In the genomic region with DNA sequence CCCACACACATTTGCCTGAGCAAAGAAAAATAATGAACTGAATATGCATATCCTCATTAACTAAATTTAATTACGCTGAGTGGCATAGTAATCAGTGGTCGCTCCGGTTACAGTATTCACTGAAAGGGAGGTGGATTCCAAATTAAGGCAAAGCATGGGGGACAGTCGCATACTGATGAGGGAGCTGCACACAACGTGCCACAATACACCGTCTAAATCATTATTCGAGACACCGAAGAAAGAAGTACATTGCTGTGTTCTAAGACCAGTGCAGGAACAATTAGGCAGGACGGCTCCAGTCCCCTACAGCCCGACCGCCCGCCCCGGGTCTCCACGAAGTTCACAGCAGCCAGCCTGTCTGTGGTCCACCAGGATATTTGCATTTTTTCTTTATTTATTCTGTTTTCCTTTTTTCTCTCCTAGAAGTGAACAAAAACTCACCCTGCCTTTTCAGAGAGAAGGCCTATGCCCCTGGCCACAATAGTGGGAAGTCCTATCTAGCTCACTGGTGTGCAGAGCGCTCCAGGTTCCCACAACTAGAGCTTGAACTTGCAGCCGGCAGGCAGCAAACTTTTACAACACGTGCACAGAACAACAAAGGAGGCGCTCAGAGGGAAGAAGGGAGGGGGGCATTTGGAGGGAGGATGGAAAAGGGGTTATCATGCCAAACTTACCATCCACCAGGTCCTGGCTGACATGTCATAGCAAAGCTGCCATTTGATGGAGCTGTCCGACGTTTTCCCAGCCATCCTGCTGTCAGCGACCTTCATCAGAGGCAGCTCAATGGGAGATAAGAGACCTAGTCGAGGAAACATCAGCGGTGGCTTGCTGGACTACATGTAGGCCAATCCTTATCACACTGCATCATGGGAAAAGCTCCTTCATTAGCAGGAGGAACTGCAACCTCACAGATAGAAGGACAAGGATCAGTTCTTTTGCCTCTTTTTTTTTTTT, we compare ENCODE assay signal across 8 mouse cellular contexts. TPM values are rescaled to one million over a fixed set of nuclear protein-coding genes. Genes with fewer than 3 reads are reported as not detected.
A peak's percentile ranks its signal among the peaks of the same experiment; 100 is the strongest.
DNase-seq lines count a peak whose midpoint lies in the region; ATAC-seq and TF ChIP-seq lines count a peak whose summit lies in the region.

Gene Nfib, minus strand, starts transcription at position 910 of the 954 bp plus-strand sequence.

- peak; percentile 46 for ATAC-seq in embryonic facial prominence, embryonic 11.5 days (replicated peaks; ENCODE audit: insufficient number of reproducible peaks, low FRiP score, low TSS enrichment, low read depth)
- no peak for ATAC-seq in liver, embryonic 12.5 days

- 71% methylated on average over 23 of the region's 23 CpGs for WGBS in lung, adult 2 months
- WGBS in embryonic facial prominence, embryonic 11.5 days: 59% methylated on average over 23 of the region's 23 CpGs
- 52% methylated on average over 23 of the region's 23 CpGs for WGBS in heart, embryonic 10.5 days
- 57% methylated on average over 23 of the region's 23 CpGs for WGBS in liver, embryonic 12.5 days (ENCODE audit: insufficient replicate concordance)

- TF ChIP-seq CTCF in lung, adult 2 months (IDR thresholded peaks at IDR 0.05; ENCODE audit: insufficient read depth, low read length): no peak

- DNase-seq in lung, adult 2 months: no peak
- DNase-seq in lung, postnatal 4 days: no peak
- DNase-seq in embryonic facial prominence, embryonic 11.5 days (ENCODE audit: low spot score): no peak
- DNase-seq in heart, embryonic 10.5 days (ENCODE audit: low spot score): peak; percentile 85
- no peak for DNase-seq in layer of hippocampus, postnatal 36 days
- DNase-seq in retina, postnatal 7 days (ENCODE audit: low read depth, low spot score): peak; percentile 14
- DNase-seq in urinary bladder, postnatal 25 days (ENCODE audit: low spot score): no peak

- no peak within 1 kb of the TSS for H3K4me3 ChIP-seq in lung, adult 2 months (replicated peaks; ENCODE audit: extremely low read depth, low read depth, low read length)
- no peak within 1 kb of the TSS; the same call in 1 of the 2 replicates for H3K4me3 ChIP-seq in embryonic facial prominence, embryonic 11.5 days (ENCODE audit: low read depth, low read length)
- H3K4me3 ChIP-seq in heart, embryonic 10.5 days: no peak within 1 kb of the TSS
- H3K4me3 ChIP-seq in liver, embryonic 12.5 days: no peak within 1 kb of the TSS

- TF ChIP-seq POLR2A in lung, adult 2 months (IDR thresholded peaks at IDR 0.05; ENCODE audit: borderline replicate concordance, extremely low read depth, low read depth, low read length): no peak

- no peaks in the 10 kb centered on the region for H3K4me1 ChIP-seq in lung, adult 2 months (ENCODE audit: control insufficient read depth, insufficient read depth, low read length)
- H3K4me1 ChIP-seq in embryonic facial prominence, embryonic 11.5 days (ENCODE audit: control insufficient read depth, insufficient read depth, low read length): no peaks in the 10 kb centered on the region
- H3K4me1 ChIP-seq in heart, embryonic 10.5 days: peaks cover 74% of the 10 kb centered on the region
- 0 out of 2 replicates have a peak, but pooled peaks cover 3% of the 10 kb centered on the region for H3K4me1 ChIP-seq in liver, embryonic 12.5 days

- H3K9ac ChIP-seq in embryonic facial prominence, embryonic 11.5 days (replicated peaks; ENCODE audit: low read length): no peak within 1 kb of the TSS
- no peak within 1 kb of the TSS for H3K9ac ChIP-seq in liver, embryonic 12.5 days

- H3K27me3 ChIP-seq in embryonic facial prominence, embryonic 11.5 days (ENCODE audit: control insufficient read depth, insufficient read depth, low read length): no peaks in the 10 kb centered on the region
- no peaks in the 10 kb centered on the region for H3K27me3 ChIP-seq in heart, embryonic 10.5 days (ENCODE audit: insufficient read depth, poor library complexity, severe bottlenecking)
- no peaks in the 10 kb centered on the region for H3K27me3 ChIP-seq in liver, embryonic 12.5 days (replicated peaks)

- H3K36me3 ChIP-seq in embryonic facial prominence, embryonic 11.5 days (replicated peaks; ENCODE audit: control insufficient read depth, insufficient read depth, low read depth, low read length): no peaks in the 10 kb centered on the region
- no peaks in the 10 kb centered on the region for H3K36me3 ChIP-seq in heart, embryonic 10.5 days
- H3K36me3 ChIP-seq in liver, embryonic 12.5 days: no peaks in the 10 kb centered on the region

- H3K27ac ChIP-seq in embryonic facial prominence, embryonic 11.5 days (replicated peaks; ENCODE audit: low read depth, low read length): peak within 1 kb of the TSS; percentile 48
- H3K27ac ChIP-seq in heart, embryonic 10.5 days: peak within 1 kb of the TSS; percentile 80
- no peak within 1 kb of the TSS for H3K27ac ChIP-seq in liver, embryonic 12.5 days

- no peak within 1 kb of the TSS for H3K4me2 ChIP-seq in embryonic facial prominence, embryonic 11.5 days (ENCODE audit: low read depth, low read length)
- no peak within 1 kb of the TSS for H3K4me2 ChIP-seq in liver, embryonic 12.5 days

- H3K9me3 ChIP-seq in embryonic facial prominence, embryonic 11.5 days (replicated peaks; ENCODE audit: control insufficient read depth, low read length): no peaks in the 10 kb centered on the region
- H3K9me3 ChIP-seq in heart, embryonic 10.5 days: no peaks in the 10 kb centered on the region
- H3K9me3 ChIP-seq in liver, embryonic 12.5 days (replicated peaks): no peaks in the 10 kb centered on the region

RNA-seq across cellular contexts. Expression of gene Nfib, which starts in this region (rescaled TPM):
- polyA plus RNA-seq in lung, adult 2 months (2012; rRNA removed): 35.6 and 48.1 TPM in 2 replicates
- 30.9 and 33.3 TPM in 2 replicates for polyA plus RNA-seq in embryonic facial prominence, embryonic 11.5 days (2014; fragmentation: Nextera tagmentation; extraction: Ambion mirVana)
- polyA plus RNA-seq in heart, embryonic 10.5 days (2016; fragmentation: Nextera tagmentation; extraction: Ambion mirVana): 38.1 and 38.9 TPM in 2 replicates
- 100 to 1,000 TPM; 181 to 202 TPM for total RNA-seq in layer of hippocampus, postnatal 36 days (2021)
- 9.5 and 11.8 TPM in 2 replicates for polyA plus RNA-seq in liver, embryonic 12.5 days (2016; fragmentation: Nextera tagmentation; extraction: Ambion mirVana)

Comparison
In these comparisons a context has a peak if more than half of its experiments do, and no peak if none do; other contexts are left out.
1. DNase-seq: peak in heart, embryonic 10.5 days (single experiment) and retina, postnatal 7 days (single experiment); none in lung, adult 2 months (single experiment), lung, postnatal 4 days (0 of 2), embryonic facial prominence, embryonic 11.5 days (single experiment), layer of hippocampus, postnatal 36 days (0 of 2) and urinary bladder, postnatal 25 days (single experiment).